Mouse (Mus musculus) ovary, postnatal 14 days (tissue): ENCODE results near the gene Gm3239.
"Not testable (repeated sequence)": the region's sequence is repeated elsewhere in the genome, so short reads cannot be mapped to it uniquely, and the experiment has no call there.

Experiments used
- DNase-seq: peaks from one replicate; pipeline ENCODE4 v3.0.0; 2022; ENCODE audit warnings: low spot score

The Gm3239 gene

DNA sequence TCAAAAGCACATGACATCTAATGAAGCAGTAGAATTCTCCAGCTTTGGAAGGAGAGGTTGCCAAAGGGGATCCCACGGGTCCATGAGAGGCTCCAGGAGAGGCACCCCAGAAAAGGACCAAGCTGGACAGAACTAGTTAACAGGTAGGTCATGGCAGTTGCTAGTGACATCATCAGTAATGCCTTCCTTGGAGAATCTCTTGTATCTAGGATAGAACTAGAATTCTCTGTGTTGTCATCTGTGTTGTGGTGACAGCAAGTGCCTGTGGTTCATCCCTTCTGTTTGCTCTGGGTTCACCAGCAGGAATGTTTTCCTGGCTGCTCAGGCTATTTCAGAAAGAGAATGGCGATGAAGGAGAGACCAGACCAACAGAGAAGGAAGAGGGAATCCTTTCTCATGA is at the start of gene Gm3239:
Gm3239 (plus strand) TSS at position 301 of the 400 bp plus-strand sequence.
- DNase-seq = not testable (repeated sequence)

- not testable (repeated sequence) for DNase-seq
Observed at GRCm38 (mm10) chr14:4632052-4632451, 31.9 kb upstream of the Gm3239 start, which contains the start of gene Gm8159. Gm8159 (plus strand) TSS chr14:4632352.

- DNase-seq = not testable (repeated sequence)
Observed at GRCm38 (mm10) chr14:4649309-4649708, 14.7 kb upstream of the Gm3239 start.

- DNase-seq = not testable (repeated sequence)
Observed at GRCm38 (mm10) chr14:4650324-4650723, 13.7 kb upstream of the Gm3239 start.

- DNase-seq = not testable (repeated sequence)
Observed at GRCm38 (mm10) chr14:4708938-4709337, 44.9 kb downstream of the Gm3239 start, which contains the start of gene Gm7876. Gm7876 (plus strand) TSS chr14:4709238.
